Mouse (Mus musculus) left cerebral cortex, postnatal 10 days (tissue): ENCODE measurements at regions not wholly inside any gene's neighbourhood (a gene's known extent, or its start where the extent isn't known, plus 50 kb on each side); places are given as distances from the start of the nearest gene placed in this dataset.

Source experiments
- DNase-seq, 2 experiments: peaks; one replicate each; pipeline ENCODE4 v3.0.0; 2021 to 2022; ENCODE audit warnings: low spot score in 2 of 2, mixed read lengths in 1 of 2; ENCODE audit errors: extremely low spot score in 1 of 2
- intact Hi-C: fragments of 180-260 bp; cut with DNase I; formaldehyde crosslinking; loops from one replicate; pipeline ENCODE4 v1.15.1; 2025

DNA sequence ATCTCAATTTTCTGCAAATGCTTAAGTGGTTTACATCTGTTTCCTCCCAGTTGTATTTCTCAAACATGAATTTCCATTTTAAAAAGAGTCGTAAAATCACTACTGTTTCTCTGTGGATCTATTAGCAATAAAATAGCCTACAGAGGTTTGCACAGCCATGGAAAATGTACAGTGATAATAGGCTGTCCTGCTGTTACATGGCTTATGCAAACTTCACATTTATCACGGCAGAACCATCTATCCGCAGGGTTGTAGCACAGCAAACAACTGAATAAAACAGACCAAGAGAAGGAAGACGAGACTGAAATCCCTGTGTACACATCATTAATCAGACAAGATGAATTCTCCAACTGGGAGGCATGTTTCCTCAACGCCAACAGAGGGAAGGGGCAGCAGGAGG is 222.1 kb downstream of the Skap2 start:
- no peak for DNase-seq
- intact Hi-C loops = no loop called here

DNA sequence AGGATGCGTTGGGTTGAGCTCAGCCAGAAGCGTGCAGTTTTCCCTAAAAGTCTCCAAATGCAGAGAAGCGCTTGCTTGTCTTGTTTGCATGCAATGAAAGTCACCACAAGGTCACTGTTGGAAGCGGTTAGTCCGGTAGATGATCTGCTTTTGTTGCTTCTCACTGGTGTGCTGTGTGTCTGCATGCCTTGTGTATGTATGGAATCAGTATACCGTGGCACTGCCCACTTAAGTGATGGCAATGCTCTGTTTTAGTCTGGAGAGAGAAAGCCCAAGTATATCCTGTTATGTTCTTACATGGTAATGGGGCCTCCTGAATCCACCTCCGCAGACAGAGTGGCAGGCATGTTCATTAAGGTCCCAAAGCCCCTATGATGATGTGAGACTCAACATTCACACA is 221.7 kb downstream of the Skap2 start:
- intact Hi-C loops = no loop called here
- DNase-seq = no peak

DNA sequence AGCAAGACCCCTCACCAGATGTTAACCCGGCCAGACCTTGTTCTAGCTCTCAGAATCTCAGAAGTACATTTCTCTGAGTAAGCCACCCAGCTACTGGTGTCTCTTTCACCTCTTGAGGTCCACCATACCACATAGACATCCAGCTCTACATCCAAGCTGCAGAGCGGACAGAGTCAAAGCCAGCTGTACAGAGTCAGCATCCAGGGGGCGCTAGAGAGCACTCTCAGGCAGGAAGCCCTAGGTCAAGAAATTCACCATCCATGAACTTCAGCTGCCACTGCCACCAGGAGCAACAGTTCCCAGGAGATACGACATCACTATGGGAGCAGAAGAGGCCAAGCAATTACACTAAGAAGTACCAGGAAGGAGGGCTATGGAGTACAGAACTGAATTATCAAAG is 217.0 kb downstream of the Skap2 start:
- intact Hi-C loops = no loop called here
- DNase-seq = peak in 1 of 2 experiments; percentile 33

DNA sequence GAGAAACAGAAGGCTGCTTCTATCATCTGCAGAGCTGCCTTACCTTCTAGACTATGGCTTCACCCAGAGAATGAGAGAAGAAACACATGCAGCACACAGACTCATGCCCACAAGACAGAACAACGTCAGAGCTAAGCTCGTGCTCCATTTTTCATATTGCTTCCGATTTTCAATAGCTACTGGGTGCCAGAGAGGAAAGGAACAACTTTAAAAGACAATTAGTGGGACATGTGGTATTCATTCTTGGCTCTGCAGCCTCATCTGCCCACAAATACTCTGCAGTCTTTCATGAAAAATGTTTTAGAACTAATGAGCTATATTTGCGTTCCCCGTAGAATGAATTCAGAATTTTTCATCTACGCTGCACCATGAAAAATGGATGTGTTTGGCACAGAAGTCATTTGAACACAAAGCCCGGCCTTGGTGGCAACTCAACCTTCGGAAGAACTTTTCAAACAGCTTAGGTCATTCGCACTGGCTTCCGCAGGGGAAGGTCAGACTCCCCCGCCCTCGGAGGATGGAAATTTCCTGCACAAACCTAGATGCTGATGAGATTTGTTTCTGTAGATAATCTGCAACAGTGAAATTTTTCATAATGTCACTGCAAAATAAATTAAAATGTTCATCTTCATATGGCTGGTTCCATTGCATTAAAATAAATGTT is 213.6 kb downstream of the Skap2 start:
- intact Hi-C loops = no loop called here
- DNase-seq = no peak

DNA sequence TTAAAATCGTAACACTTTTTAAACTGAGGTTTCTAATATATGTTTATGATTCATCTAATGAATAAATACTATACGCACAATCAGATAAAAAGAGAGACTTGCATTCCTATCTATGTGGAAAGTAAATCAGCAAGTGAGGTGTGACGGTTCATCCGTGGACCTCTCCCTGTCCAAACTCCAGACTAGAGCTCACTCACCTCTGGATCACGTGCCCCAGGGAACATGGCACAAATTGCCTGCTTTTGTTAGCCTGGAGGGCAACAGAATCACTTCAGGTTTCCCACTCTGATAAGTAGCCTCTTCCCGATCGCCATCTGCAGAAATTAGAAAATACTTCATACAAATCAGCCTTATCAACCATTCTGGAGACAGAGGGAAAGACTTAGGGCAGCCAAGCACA is 206.7 kb downstream of the Skap2 start:
- no peak for DNase-seq
- intact Hi-C loops = no loop called here
